Mouse (Mus musculus) thymus, postnatal 36 days (tissue): ENCODE data around the gene Elmod3.

Experiments
- DNase-seq, 2 experiments: peaks; one replicate each; pipeline ENCODE4 v3.0.0; 2022; ENCODE audit warnings: mixed read lengths in 2 of 2

The Elmod3 gene

DNA sequence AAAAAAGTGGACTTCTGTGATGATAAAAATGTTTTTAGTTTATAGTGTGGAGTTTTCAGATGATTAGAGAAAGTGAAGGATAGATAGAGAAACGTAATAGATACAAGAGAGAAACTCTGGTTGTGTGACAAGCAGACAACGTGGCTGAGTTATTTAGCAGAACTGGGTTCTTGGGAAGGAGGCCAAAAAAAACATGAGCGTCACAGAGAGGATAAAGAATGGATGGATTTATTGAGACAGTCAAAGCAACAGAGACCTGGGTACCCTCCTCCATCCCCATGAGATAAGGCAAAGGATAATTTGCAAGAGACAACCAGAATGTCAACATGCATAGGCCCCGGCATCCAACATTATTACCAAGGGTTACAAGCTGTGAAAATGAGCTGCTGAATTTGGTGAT lies 12.0 kb upstream of the Elmod3 start:
- DNase-seq = no peak

- no peak for DNase-seq
These were observed 10.5 kb upstream of the Elmod3 start for GRCm38 (mm10) chr6:72608662-72609184.

DNA sequence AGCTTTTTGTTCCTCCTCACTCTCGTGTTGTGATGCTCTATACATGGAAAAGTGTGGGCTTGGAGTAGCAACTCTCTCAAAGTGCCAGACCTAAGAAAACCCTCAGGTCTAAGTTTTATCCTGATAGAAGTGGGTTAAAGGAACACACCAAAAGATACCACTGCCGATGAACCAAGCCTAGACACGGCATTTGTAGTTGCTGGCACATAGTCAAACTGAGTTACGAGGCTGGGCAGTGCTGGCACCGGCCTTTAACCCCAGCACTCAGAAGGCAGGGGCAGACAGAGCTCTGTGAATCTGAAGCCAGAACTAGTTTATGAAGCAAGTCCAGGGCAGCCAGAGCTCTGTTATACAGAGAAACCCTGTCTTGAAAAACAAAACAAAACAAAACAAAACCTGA lies 9.5 kb upstream of the Elmod3 start:
- no peak for DNase-seq

GRCm38 (mm10) chr6:72607060-72607459 lies 8.8 kb upstream of the Elmod3 start:
- DNase-seq = no peak

DNA sequence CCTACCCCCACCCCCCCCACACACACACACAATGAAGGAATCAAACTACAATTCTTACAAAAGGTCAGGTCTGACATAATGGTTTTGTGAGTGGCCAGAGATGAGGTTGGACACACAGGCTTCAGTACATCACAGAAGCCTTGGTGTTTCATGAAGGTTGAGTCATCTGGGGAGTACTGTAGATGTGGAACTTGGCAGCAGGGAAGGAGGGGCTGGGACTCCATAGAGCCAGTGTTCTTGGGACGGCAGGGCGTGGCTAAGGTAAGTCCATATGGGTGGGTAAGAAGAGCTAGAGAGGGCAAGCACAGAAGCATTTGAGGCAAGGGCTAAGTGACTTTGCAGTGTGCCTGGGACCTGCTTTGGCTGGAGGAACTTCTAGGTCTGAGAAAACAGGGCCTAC lies 5.9 kb upstream of the Elmod3 start:
- DNase-seq = no peak

GRCm38 (mm10) chr6:72601732-72602131 lies 3.5 kb upstream of the Elmod3 start:
- DNase-seq = peak; percentile 81 to 85

GRCm38 (mm10) chr6:72600771-72601170 lies 2.6 kb upstream of the Elmod3 start:
- DNase-seq = no peak

- no peak for DNase-seq
These were observed 2.0 kb upstream of the Elmod3 start for GRCm38 (mm10) chr6:72600216-72600615.

GRCm38 (mm10) chr6:72598791-72599557 lies 761 bp upstream of the Elmod3 start:
- no peak for DNase-seq

- no peak for DNase-seq
These were observed 934 bp downstream of the Elmod3 start for GRCm38 (mm10) chr6:72597083-72597874.

GRCm38 (mm10) chr6:72593914-72594313 lies 4.3 kb downstream of the Elmod3 start:
- no peak for DNase-seq

GRCm38 (mm10) chr6:72593011-72593803 lies 5.0 kb downstream of the Elmod3 start:
- no peak for DNase-seq

DNA sequence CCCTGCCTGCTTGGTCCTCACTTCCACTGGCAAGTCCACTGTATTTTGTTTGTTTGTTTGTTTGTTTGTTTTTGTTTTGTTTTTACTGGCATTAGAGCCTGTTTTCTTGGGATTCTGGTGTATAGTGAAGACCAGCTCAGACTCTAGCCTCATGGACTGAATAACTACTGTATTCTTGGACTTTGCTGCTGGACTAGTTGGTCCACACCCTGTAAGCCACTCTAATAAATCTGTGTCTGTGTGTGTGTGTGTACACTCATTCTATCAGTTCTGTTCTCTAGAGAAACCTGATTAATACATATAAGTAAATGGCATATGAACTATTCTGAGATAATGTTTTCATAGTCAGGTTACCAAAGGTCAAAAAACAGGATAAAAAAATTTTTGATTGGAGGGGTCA lies 8.1 kb downstream of the Elmod3 start:
- no peak for DNase-seq

- DNase-seq = no peak
These were observed 9.9 kb downstream of the Elmod3 start for GRCm38 (mm10) chr6:72588307-72588706.

DNA sequence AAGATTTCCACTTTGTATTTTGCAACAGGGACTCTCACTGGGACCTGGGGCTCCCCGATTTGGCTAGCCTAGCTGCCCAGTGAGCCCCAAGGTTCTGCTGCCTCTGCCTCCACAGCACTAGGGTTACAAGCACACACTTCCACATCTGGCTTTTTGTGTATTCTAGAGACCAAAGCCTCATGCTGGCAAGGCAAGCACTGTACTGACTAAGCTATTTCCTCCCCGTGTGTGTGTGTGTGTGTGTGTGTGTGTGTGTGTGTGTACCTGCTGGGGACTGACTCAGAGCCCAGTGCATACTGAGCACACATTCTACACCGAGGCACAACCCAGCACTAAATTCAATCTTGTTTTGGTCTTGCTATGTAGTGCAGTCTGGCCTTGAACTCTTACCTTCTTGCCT lies 11.5 kb downstream of the Elmod3 start:
- no peak for DNase-seq

GRCm38 (mm10) chr6:72584154-72584553 lies 14.1 kb downstream of the Elmod3 start:
- DNase-seq = no peak

DNA sequence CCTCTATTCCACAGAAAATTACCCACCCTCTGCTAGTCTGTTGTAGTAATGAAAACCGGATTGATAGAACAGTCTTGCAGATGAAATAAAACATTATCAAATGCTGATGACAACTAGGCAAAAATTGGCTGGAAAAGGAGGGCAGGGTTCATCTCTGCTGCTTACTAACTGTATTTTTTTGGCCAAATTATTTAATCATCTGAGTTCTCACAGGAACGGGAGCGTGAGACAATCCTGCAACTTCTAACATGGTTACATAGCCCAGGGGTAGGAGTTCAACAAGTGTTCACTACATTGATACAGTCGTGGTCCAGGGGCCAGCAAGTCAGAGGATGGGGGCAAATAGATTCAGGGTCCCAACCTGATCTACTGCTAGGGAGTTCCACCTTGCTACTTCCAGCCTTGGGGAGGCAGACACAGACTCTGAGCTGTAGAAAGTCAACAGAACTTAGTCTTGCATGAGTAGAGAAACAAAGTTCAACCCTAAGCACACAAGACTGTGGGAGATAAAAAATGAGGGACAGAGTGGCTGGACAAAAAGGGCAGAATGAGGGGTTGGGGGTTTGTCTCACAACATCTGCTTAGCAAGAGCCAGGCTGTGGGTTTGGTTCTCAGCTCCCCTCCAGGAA lies 14.9 kb downstream of the Elmod3 start:
- DNase-seq = no peak

DNA sequence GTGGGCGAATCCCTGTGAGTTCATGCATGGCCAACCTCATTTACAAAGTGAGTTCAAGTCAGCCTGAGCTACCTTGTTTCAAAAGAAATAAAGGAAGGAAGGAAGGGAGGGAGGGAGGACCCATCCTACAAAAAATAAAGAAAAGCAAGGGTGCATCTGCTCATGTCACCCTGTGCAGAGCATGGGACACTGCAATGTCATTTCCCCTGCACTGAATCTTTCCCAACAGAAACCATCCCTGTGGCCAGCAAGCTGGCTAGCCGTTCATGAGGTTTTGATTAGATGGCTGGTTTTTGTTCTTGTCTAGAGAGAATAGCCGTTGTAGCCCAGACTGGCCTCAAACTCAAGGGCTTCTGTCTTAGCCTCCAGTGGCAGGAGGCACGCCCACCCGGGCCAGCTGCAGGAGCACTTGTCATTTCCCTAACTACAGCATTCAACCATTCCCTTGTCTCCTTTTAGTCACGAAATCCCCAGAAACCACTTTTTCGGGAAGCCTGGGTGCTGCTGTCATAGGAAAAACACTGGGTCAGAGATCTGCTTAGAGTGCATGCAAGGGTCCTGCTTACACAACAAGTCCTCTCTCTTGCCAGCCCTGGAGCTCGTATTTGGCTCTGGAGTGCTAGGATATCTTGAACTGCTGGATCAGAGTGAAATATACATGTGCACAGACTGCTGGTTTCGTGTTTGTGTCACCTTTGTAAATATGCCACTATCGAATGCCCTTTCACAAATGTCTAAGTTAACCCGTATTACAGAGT lies 16.4 kb downstream of the Elmod3 start:
- DNase-seq = no peak

GRCm38 (mm10) chr6:72576041-72576440 lies 22.2 kb downstream of the Elmod3 start:
- no peak for DNase-seq

- no peak for DNase-seq
These were observed 26.4 kb downstream of the Elmod3 start for GRCm38 (mm10) chr6:72571826-72572225.

GRCm38 (mm10) chr6:72570644-72571397 lies 27.4 kb downstream of the Elmod3 start:
- no peak for DNase-seq
